Mouse (Mus musculus) liver, embryonic 14.5 days (tissue): ENCODE results near the gene Zfp598. TPM values are rescaled to one million over a fixed set of nuclear protein-coding genes. Genes with fewer than 3 reads are reported as not detected.

Experiments used
- ATAC-seq: fragments of 200-750 bp; cut with Nextera tagmentation; 2 replicates; pipeline ENCODE4 v1.8.0; 2017; ENCODE audit warnings: moderate number of reproducible peaks, mild to moderate bottlenecking, moderate library complexity; ENCODE audit not compliant: insufficient read depth
- DNase-seq, 3 experiments: peaks; one replicate each; pipeline ENCODE4 v3.0.0-alpha.2; 2012 to 2013; ENCODE audit warnings: low read depth in 3 of 3, low spot score in 3 of 3
- H3K27ac ChIP-seq: fragments of 300-500 bp; sonication (generic); 2 replicates; pipeline ENCODE4 v1.5.1; 2014; ENCODE audit warnings: moderate library complexity, mild to moderate bottlenecking, control low read depth, inconsistent platforms
- H3K27me3 ChIP-seq: fragments of 300-500 bp; sonication (generic); 2 replicates; pipeline ENCODE4 v1.6.1; 2014; ENCODE audit warnings: mild to moderate bottlenecking, low read length, moderate library complexity; ENCODE audit not compliant: control insufficient read depth, insufficient read depth
- H3K36me3 ChIP-seq: fragments of 300-500 bp; sonication (generic); replicated peaks from 2 replicates; pipeline ENCODE4 v1.6.1; 2014; ENCODE audit warnings: low read depth; ENCODE audit not compliant: control insufficient read depth, insufficient read depth
- H3K4me1 ChIP-seq, 2 experiments: fragments of 200-500 bp in 1 of 2; fragments of 300-500 bp in 1 of 2; sonication (generic) in 1 of 2; replicated peaks; 2 replicates each; pipeline ENCODE4 v1.6.1; 2012 to 2014; ENCODE audit warnings: antibody characterized with exemption in 1 of 2, inconsistent platforms in 1 of 2, low read length in 1 of 2; ENCODE audit not compliant: control insufficient read depth in 2 of 2, insufficient read depth in 2 of 2
- H3K4me2 ChIP-seq: fragments of 300-500 bp; sonication (generic); 2 replicates; pipeline ENCODE4 v1.6.1; 2014; ENCODE audit warnings: low read depth, mild to moderate bottlenecking, control low read depth, moderate library complexity
- H3K4me3 ChIP-seq, 2 experiments: fragments of 200-500 bp in 1 of 2; fragments of 300-500 bp in 1 of 2; sonication (generic) in 1 of 2; 2 replicates each; pipeline ENCODE4 v1.5.1; 2012 to 2014; ENCODE audit warnings: low read depth in 2 of 2, low read length in 2 of 2, mild to moderate bottlenecking in 2 of 2, control low read depth in 1 of 2, inconsistent platforms in 1 of 2, moderate library complexity in 1 of 2; ENCODE audit not compliant: insufficient read depth in 1 of 2
- H3K9ac ChIP-seq: fragments of 300-500 bp; sonication (generic); replicated peaks from 2 replicates; pipeline ENCODE4 v1.6.1; 2014; ENCODE audit warnings: mild to moderate bottlenecking, control low read depth, moderate library complexity
- H3K9me3 ChIP-seq: fragments of 300-500 bp; sonication (generic); 2 replicates; pipeline ENCODE4 v1.6.1; 2016; ENCODE audit warnings: low read length, mixed read lengths; ENCODE audit not compliant: control insufficient read depth
- CTCF ChIP-seq: IDR thresholded peaks from 2 replicates; pipeline ENCODE4 v1.5.1; 2016; ENCODE audit warnings: antibody characterized with exemption, low read depth, control low read depth
- EP300 ChIP-seq: IDR thresholded peaks from 2 replicates; pipeline ENCODE4 v1.6.1; 2016; ENCODE audit warnings: antibody characterized with exemption, low read depth
- WGBS: fragments of 180-500 bp; shearing (Covaris S2); extraction: QIAGEN DNeasy Blood & Tissue Kit; methylation state at CpG from one replicate; pipeline ENCODE4 v1.1.7; 2014; ENCODE audit not compliant: insufficient replicate concordance; 5-methylcytosine and 5-hydroxymethylcytosine counted together
- polyA plus RNA-seq, 2 experiments: library from polyadenylated mRNA; depleted of rRNA in 1 of 2; stranded (reverse) in 1 of 2; unstranded in 1 of 2; fragments of >200 nt; fragmentation: Nextera tagmentation in 1 of 2; extraction: Ambion mirVana in 1 of 2; gene quantifications; 2 replicates each; pipeline versions ENCODE4 v1.2.1 to v1.2.3; 2012 to 2014

Zfp598 gene
- polyA plus RNA-seq, 2 experiments: 10.7 to 23.8 TPM

- Histone ChIP-seq H3K9ac (no peak overlapping the region), H3K9me3 (no peaks in the 10 kb centered on the region), H3K4me2 (peak overlapping the region; percentile 61), H3K4me3 (peak overlapping the region; percentile 44 to 52), H3K27ac (no peak overlapping the region), H3K36me3 (no peaks in the 10 kb centered on the region), H3K4me1 (peaks cover 3 to 10% of the 10 kb centered on the region in 2 experiments), H3K27me3 (peaks cover 41% of the 10 kb centered on the region)
- WGBS: under 1% methylated on average over 25 of the region's 25 CpGs
- DNase-seq (peak in 1 of 3 experiments; percentile 37), ATAC-seq (peak; percentile 67)
- no peak for TF ChIP-seq CTCF
Observed at GRCm38 (mm10) chr17:24687146-24687595, 17.7 kb downstream of the Zfp598 start.

- DNase-seq (no peak), ATAC-seq (no peak)
- TF ChIP-seq EP300 (no peak), CTCF (no peak)
- H3K4me1 ChIP-seq: peaks cover 3 to 10% of the 10 kb centered on the region in 2 experiments
- peak overlapping the region; percentile 61 for H3K4me2 ChIP-seq
- no peak overlapping the region for H3K9ac ChIP-seq
- peaks cover 41% of the 10 kb centered on the region for H3K27me3 ChIP-seq
- no peak overlapping the region for H3K27ac ChIP-seq
- peak overlapping the region; percentile 44 to 52 for H3K4me3 ChIP-seq
- 19% methylated on average over 23 of the region's 23 CpGs for WGBS
- no peaks in the 10 kb centered on the region for H3K9me3 ChIP-seq
- H3K36me3 ChIP-seq: no peaks in the 10 kb centered on the region; the same call in 1 of the 2 replicates
Observed at GRCm38 (mm10) chr17:24687599-24687998, 18.1 kb downstream of the Zfp598 start.

DNA sequence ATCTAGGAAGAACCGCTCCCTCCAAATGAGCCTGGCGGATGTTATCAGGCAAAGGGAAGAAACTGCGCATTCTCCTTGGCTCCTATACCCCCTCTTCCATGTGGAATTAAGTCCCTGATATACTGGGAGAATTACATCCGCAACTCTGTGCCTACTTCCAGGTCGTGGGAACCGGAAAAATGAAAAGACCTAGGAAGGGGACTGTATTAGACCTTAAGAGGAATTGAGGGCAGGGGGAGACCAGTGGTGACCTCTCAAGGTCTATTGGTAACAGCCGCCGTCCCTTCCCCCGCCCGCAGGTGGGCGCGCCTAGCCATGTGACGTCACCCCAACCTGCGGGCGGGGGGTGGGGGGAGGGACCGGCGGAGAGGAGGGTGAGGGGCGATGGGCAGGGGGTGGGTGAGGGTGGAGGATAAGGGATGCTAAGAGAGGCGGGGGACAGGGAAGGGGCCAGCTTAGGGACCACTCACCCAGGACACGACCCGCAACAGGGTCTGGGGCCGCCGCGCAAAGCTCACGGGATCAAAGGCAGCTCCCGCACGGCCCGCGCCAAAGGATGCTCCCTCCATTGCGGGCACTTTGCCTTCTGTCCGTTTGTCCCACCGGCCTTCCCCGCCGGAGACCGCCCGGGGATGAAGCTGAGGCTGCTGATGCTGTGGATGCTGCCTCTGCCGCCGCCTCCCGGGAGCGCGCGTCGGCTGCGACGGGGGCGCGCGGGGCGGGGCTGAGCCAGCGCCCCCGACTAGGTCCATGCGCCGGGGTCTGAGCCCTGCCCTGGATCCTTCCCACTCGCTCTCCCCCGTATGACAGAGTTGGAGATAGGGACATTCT lies 20.0 kb downstream of the Zfp598 start, which contains the start of gene Syngr3:
Gene Syngr3, minus strand, starts transcription at position 705 of the 831 bp plus-strand sequence.
- peak within 1 kb of the TSS in 1 of 2 experiments; percentile 34; a peak in 2 of 4 replicates for H3K4me3 ChIP-seq
- H3K4me2 ChIP-seq: peak within 1 kb of the TSS; percentile 38
- peaks cover 3% of the 10 kb centered on the region for H3K36me3 ChIP-seq
- DNase-seq (no peak), ATAC-seq (no peak)
- 2% methylated on average over 54 of the region's 55 CpGs for WGBS
- H3K9me3 ChIP-seq: no peaks in the 10 kb centered on the region
- H3K9ac ChIP-seq: no peak within 1 kb of the TSS
- peaks cover 41% of the 10 kb centered on the region for H3K27me3 ChIP-seq
- H3K27ac ChIP-seq: no peak within 1 kb of the TSS
- H3K4me1 ChIP-seq: peaks cover 3 to 10% of the 10 kb centered on the region in 2 experiments
- no peak for TF ChIP-seq CTCF
- no peak for TF ChIP-seq EP300

- Histone ChIP-seq H3K27me3 (peaks cover 39% of the 10 kb centered on the region), H3K4me1 (peaks cover 6 to 14% of the 10 kb centered on the region in 2 experiments), H3K9ac (no peak overlapping the region), H3K4me3 (no peak overlapping the region), H3K4me2 (no peak overlapping the region), H3K36me3 (peaks cover 3% of the 10 kb centered on the region), H3K27ac (no peak overlapping the region), H3K9me3 (no peaks in the 10 kb centered on the region)
- 50% methylated on average over 5 of the region's 5 CpGs for WGBS
- no peak for DNase-seq
- no peak for TF ChIP-seq EP300
- no peak for TF ChIP-seq CTCF
- ATAC-seq: no peak
Observed at GRCm38 (mm10) chr17:24692385-24692784, 22.9 kb downstream of the Zfp598 start.

DNA sequence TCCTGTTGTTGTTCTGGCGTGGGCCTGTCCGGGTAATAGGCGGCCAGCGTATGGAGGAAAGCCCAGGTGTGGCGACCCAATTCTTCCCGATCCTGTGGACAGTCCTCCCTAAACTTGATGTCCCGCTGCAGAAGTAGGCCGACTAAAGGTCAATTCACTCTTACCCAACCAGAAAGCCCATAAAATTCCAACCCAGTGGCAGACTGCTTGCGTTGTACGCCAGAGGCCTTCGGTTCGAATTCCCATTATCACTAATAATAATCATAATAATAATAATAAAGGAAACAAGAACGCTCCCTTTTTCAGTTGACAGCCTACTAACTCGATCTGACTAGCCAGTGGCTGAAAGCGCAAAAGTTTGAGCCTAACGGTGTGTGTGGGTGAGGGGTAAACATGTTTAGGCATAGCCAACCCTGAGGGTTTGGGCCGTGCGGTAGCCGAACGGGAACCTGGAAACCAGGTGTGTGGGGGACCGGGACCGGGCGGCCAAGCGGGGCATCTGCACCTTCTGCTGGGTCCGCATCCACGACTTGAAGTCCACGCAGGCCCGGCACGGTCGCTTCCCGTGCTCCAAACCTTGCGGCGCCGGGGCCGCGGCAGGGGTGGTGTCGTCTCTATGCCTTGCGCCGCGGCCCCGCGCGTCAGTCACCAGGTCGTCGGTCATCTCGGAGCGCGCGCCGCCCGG lies 26.0 kb downstream of the Zfp598 start:
- peak overlapping the region; percentile 67 for H3K27ac ChIP-seq
- 6% methylated on average over 51 of the region's 51 CpGs for WGBS
- no peaks in the 10 kb centered on the region for H3K9me3 ChIP-seq
- H3K9ac ChIP-seq: peak overlapping the region; percentile 80
- DNase-seq: no peak
- H3K4me1 ChIP-seq: peaks cover 6 to 8% of the 10 kb centered on the region in 2 experiments
- TF ChIP-seq EP300 (no peak), CTCF (no peak)
- ATAC-seq: peak; percentile 19
- peak overlapping the region; percentile 83 to 96 for H3K4me3 ChIP-seq
- peaks cover 3% of the 10 kb centered on the region for H3K36me3 ChIP-seq
- peaks cover 8% of the 10 kb centered on the region for H3K27me3 ChIP-seq
- H3K4me2 ChIP-seq: peak overlapping the region; percentile 80
